Mouse (Mus musculus): ENCODE measurements around the gene Tbx18. TPM values are rescaled to one million over a fixed set of nuclear protein-coding genes. Genes with fewer than 3 reads are reported as not detected.

Gene Tbx18
- polyA plus RNA-seq (2016; fragmentation: Nextera tagmentation; extraction: Ambion mirVana): 8.8 and 10.0 TPM in 2 replicates

- peak; percentile 82 for ATAC-seq (ENCODE audit: insufficient number of reproducible peaks, insufficient read depth, low FRiP score, low TSS enrichment)
- Histone ChIP-seq H3K9ac (peak within 1 kb of the TSS; percentile 75), H3K27me3 (peaks cover 50% of the 10 kb centered on the region), H3K4me1 (peaks cover 11% of the 10 kb centered on the region), H3K27ac (peak within 1 kb of the TSS; percentile 76), H3K4me3 (peak within 1 kb of the TSS; percentile 53), H3K36me3 (no peaks in the 10 kb centered on the region), H3K9me3 (no peaks in the 10 kb centered on the region), H3K4me2 (replicated peaks) (peak within 1 kb of the TSS; percentile 72)
- whole genome bisulfite sequencing: under 1% methylated on average over 27 of the region's 27 CpGs
Measured at GRCm38 (mm10) chr9:87730961-87731535, at the start of gene Tbx18. Gene Tbx18 (minus strand): TSS chr9:87731260.

- Histone ChIP-seq H3K9ac (no peak overlapping the region), H3K9me3 (no peaks in the 10 kb centered on the region), H3K27me3 (no peaks in the 10 kb centered on the region), H3K36me3 (no peaks in the 10 kb centered on the region), H3K4me3 (no peak overlapping the region), H3K4me1 (no peaks in the 10 kb centered on the region), H3K4me2 (replicated peaks) (no peak overlapping the region), H3K27ac (no peak overlapping the region)
- no peak for ATAC-seq (ENCODE audit: insufficient number of reproducible peaks, insufficient read depth, low FRiP score, low TSS enrichment)
- 75% methylated on average over 2 of the region's 2 CpGs for WGBS
Measured at GRCm38 (mm10) chr9:87773951-87774350, 42.9 kb upstream of the Tbx18 start.

- Histone ChIP-seq H3K36me3 (no peaks in the 10 kb centered on the region), H3K9ac (no peak overlapping the region), H3K4me1 (no peaks in the 10 kb centered on the region), H3K27me3 (no peaks in the 10 kb centered on the region), H3K4me3 (no peak overlapping the region), H3K9me3 (no peaks in the 10 kb centered on the region), H3K4me2 (replicated peaks) (no peak overlapping the region), H3K27ac (no peak overlapping the region)
- ATAC-seq (ENCODE audit: insufficient number of reproducible peaks, insufficient read depth, low FRiP score, low TSS enrichment): no peak
- 67% methylated on average over 4 of the region's 4 CpGs for WGBS
Measured at GRCm38 (mm10) chr9:87755621-87756020, 24.6 kb upstream of the Tbx18 start.

GRCm38 (mm10) chr9:87741599-87741998, 10.5 kb upstream of the Tbx18 start:
- WGBS: 40% methylated on average over 8 of the region's 8 CpGs
- Histone ChIP-seq H3K27ac (no peak overlapping the region), H3K27me3 (peaks cover 44% of the 10 kb centered on the region)

GRCm38 (mm10) chr9:87740667-87741066, 9.6 kb upstream of the Tbx18 start:
- no peak overlapping the region for H3K27ac ChIP-seq
- no peaks in the 10 kb centered on the region for H3K36me3 ChIP-seq
- peak overlapping the region; percentile 31; the same call in 1 of the 2 replicates for H3K4me3 ChIP-seq
- no peaks in the 10 kb centered on the region for H3K9me3 ChIP-seq
- no peak overlapping the region for H3K9ac ChIP-seq
- H3K27me3 ChIP-seq: peaks cover 51% of the 10 kb centered on the region
- H3K4me2 ChIP-seq (replicated peaks): peak overlapping the region; percentile 51
- WGBS: 1% methylated on average over 11 of the region's 11 CpGs
- ATAC-seq (ENCODE audit: insufficient number of reproducible peaks, insufficient read depth, low FRiP score, low TSS enrichment): peak; percentile 58
- peaks cover 24% of the 10 kb centered on the region; the same call in 1 of the 2 replicates for H3K4me1 ChIP-seq

More at GRCm38 (mm10) chr9:87741599-87741998, 10.5 kb upstream of the Tbx18 start:
- Histone ChIP-seq H3K9me3 (no peaks in the 10 kb centered on the region), H3K4me3 (no peak overlapping the region), H3K36me3 (no peaks in the 10 kb centered on the region), H3K9ac (no peak overlapping the region), H3K4me1 (peaks cover 24% of the 10 kb centered on the region; the same call in 1 of the 2 replicates), H3K4me2 (replicated peaks) (no peak overlapping the region)
- no peak for ATAC-seq (ENCODE audit: insufficient number of reproducible peaks, insufficient read depth, low FRiP score, low TSS enrichment)

- Histone ChIP-seq H3K9me3 (no peaks in the 10 kb centered on the region), H3K4me1 (peaks cover 24% of the 10 kb centered on the region; the same call in 1 of the 2 replicates), H3K36me3 (no peaks in the 10 kb centered on the region), H3K9ac (no peak overlapping the region), H3K27me3 (peaks cover 56% of the 10 kb centered on the region), H3K4me3 (peak overlapping the region; percentile 31), H3K27ac (no peak overlapping the region), H3K4me2 (replicated peaks) (peak overlapping the region; percentile 51)
- 1% methylated on average over 20 of the region's 20 CpGs for WGBS
- ATAC-seq (ENCODE audit: insufficient number of reproducible peaks, insufficient read depth, low FRiP score, low TSS enrichment): peak; percentile 35; the same call in 1 of the 2 replicates
Measured at GRCm38 (mm10) chr9:87740241-87740645, 9.2 kb upstream of the Tbx18 start.

GRCm38 (mm10) chr9:87739543-87740161, 8.6 kb upstream of the Tbx18 start:
- no peak overlapping the region for H3K27ac ChIP-seq
- H3K9ac ChIP-seq: peak overlapping the region; percentile 5; the same call in 1 of the 2 replicates
- H3K4me3 ChIP-seq: peak overlapping the region; percentile 31
- H3K4me1 ChIP-seq: peaks cover 24% of the 10 kb centered on the region; the same call in 1 of the 2 replicates
- under 1% methylated on average over 41 of the region's 41 CpGs for WGBS
- no peaks in the 10 kb centered on the region for H3K9me3 ChIP-seq
- H3K27me3 ChIP-seq: peaks cover 62% of the 10 kb centered on the region
- peak overlapping the region; percentile 51 for H3K4me2 ChIP-seq (replicated peaks)
- ATAC-seq (ENCODE audit: insufficient number of reproducible peaks, insufficient read depth, low FRiP score, low TSS enrichment): peak; percentile 30; the same call in 1 of the 2 replicates
- H3K36me3 ChIP-seq: no peaks in the 10 kb centered on the region

GRCm38 (mm10) chr9:87738766-87739542, 7.9 kb upstream of the Tbx18 start:
- peak overlapping the region; percentile 51 for H3K4me2 ChIP-seq (replicated peaks)
- no peak for ATAC-seq (ENCODE audit: insufficient number of reproducible peaks, insufficient read depth, low FRiP score, low TSS enrichment)
- no peak overlapping the region for H3K9ac ChIP-seq
- no peaks in the 10 kb centered on the region for H3K9me3 ChIP-seq
- H3K36me3 ChIP-seq: no peaks in the 10 kb centered on the region
- H3K4me1 ChIP-seq: peaks cover 24% of the 10 kb centered on the region; the same call in 1 of the 2 replicates
- H3K27me3 ChIP-seq: peaks cover 68% of the 10 kb centered on the region
- peak overlapping the region; percentile 31; the same call in 1 of the 2 replicates for H3K4me3 ChIP-seq
- under 1% methylated on average over 39 of the region's 39 CpGs for WGBS
- H3K27ac ChIP-seq: no peak overlapping the region

GRCm38 (mm10) chr9:87738123-87738522, 7.1 kb upstream of the Tbx18 start:
- 2% methylated on average over 13 of the region's 13 CpGs for WGBS

GRCm38 (mm10) chr9:87737271-87737670, 6.2 kb upstream of the Tbx18 start:
- Histone ChIP-seq H3K27ac (no peak overlapping the region), H3K4me1 (peaks cover 28% of the 10 kb centered on the region), H3K4me3 (no peak overlapping the region), H3K4me2 (replicated peaks) (no peak overlapping the region), H3K9ac (no peak overlapping the region), H3K27me3 (peaks cover 69% of the 10 kb centered on the region), H3K9me3 (no peaks in the 10 kb centered on the region), H3K36me3 (no peaks in the 10 kb centered on the region)
- 3% methylated on average over 4 of the region's 4 CpGs for WGBS
- ATAC-seq (ENCODE audit: insufficient number of reproducible peaks, insufficient read depth, low FRiP score, low TSS enrichment): no peak

More at GRCm38 (mm10) chr9:87738123-87738522, 7.1 kb upstream of the Tbx18 start:
- Histone ChIP-seq H3K36me3 (no peaks in the 10 kb centered on the region), H3K9me3 (no peaks in the 10 kb centered on the region), H3K4me3 (0 out of 2 replicates have a peak overlapping the region, but pooled peaks have one; percentile 3), H3K4me1 (peaks cover 24% of the 10 kb centered on the region), H3K27me3 (peaks cover 71% of the 10 kb centered on the region), H3K9ac (no peak overlapping the region), H3K4me2 (replicated peaks) (no peak overlapping the region), H3K27ac (no peak overlapping the region)
- ATAC-seq (ENCODE audit: insufficient number of reproducible peaks, insufficient read depth, low FRiP score, low TSS enrichment): no peak

GRCm38 (mm10) chr9:87735046-87735445, 4.0 kb upstream of the Tbx18 start:
- H3K36me3 ChIP-seq: no peaks in the 10 kb centered on the region
- ATAC-seq (ENCODE audit: insufficient number of reproducible peaks, insufficient read depth, low FRiP score, low TSS enrichment): no peak
- no peak overlapping the region for H3K4me2 ChIP-seq (replicated peaks)
- H3K4me3 ChIP-seq: no peak overlapping the region
- 5% methylated on average over 9 of the region's 9 CpGs for WGBS
- H3K4me1 ChIP-seq: peaks cover 20% of the 10 kb centered on the region
- H3K27ac ChIP-seq: no peak overlapping the region
- no peak overlapping the region for H3K9ac ChIP-seq
- H3K9me3 ChIP-seq: no peaks in the 10 kb centered on the region
- H3K27me3 ChIP-seq: peaks cover 54% of the 10 kb centered on the region

Measured in embryonic facial prominence, embryonic 12.5 days (tissue).